Mouse (Mus musculus): ENCODE results near the gene Cfap97. TPM values are rescaled to one million over a fixed set of nuclear protein-coding genes. Genes with fewer than 3 reads are reported as not detected.

Cfap97 gene
- total RNA-seq (2012; rRNA removed), result 10.7 and 11.8 TPM in 2 replicates
- total RNA-seq (2014; rRNA removed), result 19.7 and 20.9 TPM in 2 replicates
- 11.2 and 14.4 TPM in 2 replicates for polyA plus RNA-seq (2012; ENCODE audit: insufficient read length, low read depth)

GRCm38 (mm10) chr8:46151202-46152062 is at the start of gene Cfap97:
TSS of gene Cfap97 (plus strand) at chr8:46151771.
- Histone ChIP-seq H3K36me3 (replicated peaks in 1 of 2; ENCODE audit: control insufficient read depth in 1 of 2, insufficient read depth in 1 of 2, low read length in 1 of 2) (peaks cover 0 to 3% of the 10 kb centered on the region in 2 experiments), H3K79me2 (replicated peaks; ENCODE audit: control insufficient read depth, extremely low read depth, insufficient read depth, poor library complexity, severe bottlenecking) (peaks cover 4% of the 10 kb centered on the region; the same call in 1 of the 2 replicates), H3K27ac (ENCODE audit: insufficient read depth, low read depth) (no peak within 1 kb of the TSS), H3K4me3 (replicated peaks in 1 of 3; ENCODE audit: low read depth in 2 of 3, low read length in 2 of 3, poor library complexity in 1 of 3) (peak within 1 kb of the TSS; percentile 74 to 84 (median 74)), H3K4me1 (ENCODE audit: control insufficient read depth in 1 of 2, insufficient read depth in 2 of 2) (peaks cover 0 to 25% of the 10 kb centered on the region in 2 experiments; a peak in 2 of 4 replicates), H3K27me3 (replicated peaks) (peaks cover 12% of the 10 kb centered on the region), H3K9me3 (replicated peaks; ENCODE audit: low read length) (no peaks in the 10 kb centered on the region), H3K9ac (ENCODE audit: insufficient read depth, low read depth) (peak within 1 kb of the TSS; percentile 37), H3K4me2 (ENCODE audit: insufficient read depth, low read depth, poor library complexity, severe bottlenecking) (peak within 1 kb of the TSS; percentile 95)
- peak; percentile 66 for TF ChIP-seq SIN3A (IDR thresholded peaks at IDR 0.05; ENCODE audit: low read length)
- peak; percentile 54; the same call in 1 of the 2 replicates for TF ChIP-seq UBTF (IDR thresholded peaks at IDR 0.05; ENCODE audit: low read depth, low read length)
- TF ChIP-seq ZNF384 (IDR thresholded peaks at IDR 0.05; ENCODE audit: low read depth, low read length), result no peak
- no peak for DNase-seq (ENCODE audit: extremely low read depth)
- in situ Hi-C loops (cut with MboI; ENCODE audit: low pct_ligation_motif_present, low pct_unique_long_range_greater_than_20kb, low sequenced_read_pairs) (no loop called here), dilution Hi-C loops (cut with MboI; ENCODE audit: extremely low pct_ligation_motif_present, extremely low pct_unique_long_range_greater_than_20kb, low sequenced_read_pairs) (no loop called here)

- H3K9me3 ChIP-seq (replicated peaks; ENCODE audit: low read length), result peaks cover 3% of the 10 kb centered on the region
- no peaks in the 10 kb centered on the region for H3K4me1 ChIP-seq (ENCODE audit: control insufficient read depth in 1 of 2, insufficient read depth in 2 of 2)
- peaks cover 9 to 14% of the 10 kb centered on the region in 2 experiments for H3K36me3 ChIP-seq (replicated peaks in 1 of 2; ENCODE audit: control insufficient read depth in 1 of 2, insufficient read depth in 1 of 2, low read length in 1 of 2)
- in situ Hi-C loops (cut with MboI; ENCODE audit: low pct_ligation_motif_present, low pct_unique_long_range_greater_than_20kb, low sequenced_read_pairs) (no loop called here), dilution Hi-C loops (cut with MboI; ENCODE audit: extremely low pct_ligation_motif_present, extremely low pct_unique_long_range_greater_than_20kb, low sequenced_read_pairs) (no loop called here)
- no peaks in the 10 kb centered on the region for H3K79me2 ChIP-seq (replicated peaks; ENCODE audit: control insufficient read depth, extremely low read depth, insufficient read depth, poor library complexity, severe bottlenecking)
- no peak overlapping the region for H3K27ac ChIP-seq (ENCODE audit: insufficient read depth, low read depth)
- no peak overlapping the region for H3K4me3 ChIP-seq (replicated peaks in 1 of 3; ENCODE audit: low read depth in 2 of 3, low read length in 2 of 3, poor library complexity in 1 of 3)
- TF ChIP-seq MXI1 (IDR thresholded peaks at IDR 0.05; ENCODE audit: low read depth, low read length) (no peak), USF1 (IDR thresholded peaks at IDR 0.05; ENCODE audit: low read depth, low read length) (no peak), MAZ (IDR thresholded peaks at IDR 0.05; ENCODE audit: low read depth, low read length) (no peak), EP300 (IDR thresholded peaks at IDR 0.05; ENCODE audit: low read length) (no peak), SIN3A (IDR thresholded peaks at IDR 0.05; ENCODE audit: low read length) (no peak)
- no peak overlapping the region for H3K9ac ChIP-seq (ENCODE audit: insufficient read depth, low read depth)
- DNase-seq (ENCODE audit: extremely low read depth), result no peak
- no peaks in the 10 kb centered on the region for H3K27me3 ChIP-seq (replicated peaks)
- H3K4me2 ChIP-seq (ENCODE audit: insufficient read depth, low read depth, poor library complexity, severe bottlenecking), result no peak overlapping the region
Observed at GRCm38 (mm10) chr8:46103434-46103833, 48.1 kb upstream of the Cfap97 start.

- in situ Hi-C loops (cut with MboI; ENCODE audit: low pct_ligation_motif_present, low pct_unique_long_range_greater_than_20kb, low sequenced_read_pairs) (no loop called here), dilution Hi-C loops (cut with MboI; ENCODE audit: extremely low pct_ligation_motif_present, extremely low pct_unique_long_range_greater_than_20kb, low sequenced_read_pairs) (no loop called here)
- Histone ChIP-seq H3K27ac (ENCODE audit: insufficient read depth, low read depth) (no peak overlapping the region), H3K79me2 (replicated peaks; ENCODE audit: control insufficient read depth, extremely low read depth, insufficient read depth, poor library complexity, severe bottlenecking) (no peaks in the 10 kb centered on the region), H3K4me1 (ENCODE audit: control insufficient read depth in 1 of 2, insufficient read depth in 2 of 2) (no peaks in the 10 kb centered on the region), H3K4me3 (replicated peaks in 1 of 3; ENCODE audit: low read depth in 2 of 3, low read length in 2 of 3, poor library complexity in 1 of 3) (no peak overlapping the region), H3K36me3 (replicated peaks in 1 of 2; ENCODE audit: control insufficient read depth in 1 of 2, insufficient read depth in 1 of 2, low read length in 1 of 2) (peaks cover 3 to 21% of the 10 kb centered on the region in 2 experiments), H3K9me3 (replicated peaks; ENCODE audit: low read length) (no peaks in the 10 kb centered on the region), H3K27me3 (replicated peaks) (no peaks in the 10 kb centered on the region), H3K4me2 (ENCODE audit: insufficient read depth, low read depth, poor library complexity, severe bottlenecking) (no peak overlapping the region), H3K9ac (ENCODE audit: insufficient read depth, low read depth) (no peak overlapping the region)
- no peak for DNase-seq (ENCODE audit: extremely low read depth)
- TF ChIP-seq MAFK (IDR thresholded peaks at IDR 0.05; ENCODE audit: insufficient replicate concordance, low read length) (no peak), CHD2 (IDR thresholded peaks at IDR 0.05; ENCODE audit: low read length) (no peak), GABPA (IDR thresholded peaks at IDR 0.05; ENCODE audit: insufficient replicate concordance, low read depth, low read length) (no peak), ELF1 (IDR thresholded peaks at IDR 0.05; ENCODE audit: low read depth, low read length) (no peak), JUN (IDR thresholded peaks at IDR 0.05; ENCODE audit: insufficient read depth, low read depth, low read length) (no peak), POLR2A (IDR thresholded peaks at IDR 0.05; ENCODE audit: low read depth, low read length) (no peak), RCOR1 (conservative IDR thresholded peaks at IDR 0.05; ENCODE audit: low read depth, low read length) (no peak), NELFE (IDR thresholded peaks at IDR 0.05; ENCODE audit: low read depth, low read length) (no peak), E2F4 (IDR thresholded peaks at IDR 0.05; ENCODE audit: insufficient replicate concordance, low read depth, low read length) (no peak), IRF4 (IDR thresholded peaks at IDR 0.05; ENCODE audit: low read depth, low read length) (no peak)
Observed at GRCm38 (mm10) chr8:46107690-46108089, 43.9 kb upstream of the Cfap97 start.
